Mouse (Mus musculus) MEL (cell line): ENCODE data around the gene Ensa. TPM values are rescaled to one million over a fixed set of nuclear protein-coding genes. Genes with fewer than 3 reads are reported as not detected.

Source experiments
- DNase-seq: peaks from one replicate; pipeline ENCODE4 v3.0.0; 2011; ENCODE audit warnings: low read depth, low spot score
- H3K27ac ChIP-seq: 2 replicates; pipeline ENCODE4 v1.5.1; 2012; ENCODE audit warnings: low read depth, mild to moderate bottlenecking, control low read depth, low read length, moderate library complexity; ENCODE audit not compliant: control insufficient read depth
- H3K27me3 ChIP-seq, 2 experiments: fragments of 150-350 bp in 1 of 2; sonication (generic) in 1 of 2; 2 replicates each; pipeline ENCODE4 v1.6.1; 2012; ENCODE audit warnings: low read length in 2 of 2, mild to moderate bottlenecking in 2 of 2, improper control_type of control experiment in 1 of 2, moderate library complexity in 1 of 2; ENCODE audit not compliant: insufficient read depth in 2 of 2, control insufficient read depth in 1 of 2
- H3K36me3 ChIP-seq, 2 experiments: 2 replicates each; pipeline ENCODE4 v1.6.1; 2012 to 2014; ENCODE audit warnings: low read length in 2 of 2, improper control_type of control experiment in 1 of 2, inconsistent platforms in 1 of 2, mild to moderate bottlenecking in 1 of 2; ENCODE audit not compliant: insufficient read depth in 2 of 2, control insufficient read depth in 1 of 2
- H3K4me1 ChIP-seq, 2 experiments: fragments of 150-350 bp in 1 of 2; sonication (generic) in 1 of 2; 2 replicates each; pipeline ENCODE4 v1.6.1; 2012; ENCODE audit warnings: low read length in 2 of 2, improper control_type of control experiment in 1 of 2, mild to moderate bottlenecking in 1 of 2; ENCODE audit not compliant: insufficient read depth in 2 of 2, control insufficient read depth in 1 of 2
- H3K4me3 ChIP-seq, 2 experiments: fragments of 150-350 bp in 1 of 2; sonication (generic) in 1 of 2; 2 replicates each; pipeline ENCODE4 v1.5.1; 2012; ENCODE audit warnings: low read depth in 2 of 2, low read length in 2 of 2, mild to moderate bottlenecking in 2 of 2, moderate library complexity in 2 of 2, control low read depth in 1 of 2, improper control_type of control experiment in 1 of 2; ENCODE audit not compliant: control insufficient read depth in 1 of 2, insufficient read depth in 1 of 2
- H3K79me2 ChIP-seq: 2 replicates; pipeline ENCODE4 v1.6.1; 2012; ENCODE audit warnings: mild to moderate bottlenecking, low read length, moderate library complexity; ENCODE audit not compliant: control insufficient read depth, poor library complexity, insufficient read depth
- H3K9ac ChIP-seq: 2 replicates; pipeline ENCODE4 v1.6.1; 2012; ENCODE audit warnings: low read depth, mild to moderate bottlenecking, control low read depth, low read length, moderate library complexity; ENCODE audit not compliant: control insufficient read depth, poor library complexity, severe bottlenecking
- H3K9me3 ChIP-seq: fragments of 150-350 bp; sonication (generic); replicated peaks from 2 replicates; pipeline ENCODE4 v1.6.1; 2012; ENCODE audit warnings: mild to moderate bottlenecking, low read length, improper control_type of control experiment, moderate library complexity; ENCODE audit not compliant: insufficient read depth
- BHLHE40 ChIP-seq: IDR thresholded peaks from 2 replicates; pipeline ENCODE4 v1.6.1; 2012; ENCODE audit warnings: low read depth, mild to moderate bottlenecking, inconsistent platforms, low read length, improper control_type of control experiment, borderline replicate concordance
- CTCF ChIP-seq, 3 experiments: IDR thresholded peaks in 2 of 3; conservative IDR thresholded peaks in 1 of 3; 2 replicates each; pipeline ENCODE4 v1.5.1; 2011 to 2012; ENCODE audit warnings: low read length in 3 of 3, low read depth in 2 of 3, mild to moderate bottlenecking in 2 of 3, improper control_type of control experiment in 1 of 3, inconsistent platforms in 1 of 3, mixed read lengths in 1 of 3, moderate library complexity in 1 of 3; ENCODE audit not compliant: control insufficient read depth in 1 of 3, insufficient read depth in 1 of 3, poor library complexity in 1 of 3, severe bottlenecking in 1 of 3
- E2F4 ChIP-seq: IDR thresholded peaks from 2 replicates; pipeline ENCODE4 v1.6.1; 2011; ENCODE audit warnings: low read depth, low read length, improper control_type of control experiment, borderline replicate concordance
- ELF1 ChIP-seq: IDR thresholded peaks from 2 replicates; pipeline ENCODE4 v1.6.1; 2014; ENCODE audit warnings: low read depth, mild to moderate bottlenecking, inconsistent platforms, low read length, improper control_type of control experiment, moderate library complexity
- EP300 ChIP-seq, 2 experiments: IDR thresholded peaks; 2 replicates each; pipeline ENCODE4 v1.6.1; 2011; ENCODE audit warnings: improper control_type of control experiment in 2 of 2, low read length in 2 of 2, low read depth in 1 of 2, mild to moderate bottlenecking in 1 of 2
- ETS1 ChIP-seq: IDR thresholded peaks from 2 replicates; pipeline ENCODE4 v1.6.1; 2012; ENCODE audit warnings: low read depth, mild to moderate bottlenecking, inconsistent platforms, low read length, improper control_type of control experiment, moderate library complexity
- GATA1 ChIP-seq: IDR thresholded peaks from 2 replicates; pipeline ENCODE4 v1.6.1; 2011; ENCODE audit warnings: low read depth, low read length, improper control_type of control experiment
- HCFC1 ChIP-seq: IDR thresholded peaks from 2 replicates; pipeline ENCODE4 v1.6.1; 2012; ENCODE audit warnings: low read depth, mild to moderate bottlenecking, inconsistent platforms, low read length, improper control_type of control experiment, moderate library complexity
- JUND ChIP-seq: IDR thresholded peaks from 2 replicates; pipeline ENCODE4 v1.6.1; 2011; ENCODE audit warnings: low read depth, mild to moderate bottlenecking, improper control_type of control experiment, low read length
- MAFK ChIP-seq: IDR thresholded peaks from 2 replicates; pipeline ENCODE4 v1.6.1; 2011; ENCODE audit warnings: low read depth, mild to moderate bottlenecking, low read length, improper control_type of control experiment, borderline replicate concordance
- MEF2A ChIP-seq: IDR thresholded peaks from 2 replicates; pipeline ENCODE4 v1.6.1; 2014; ENCODE audit warnings: low read depth, mild to moderate bottlenecking, inconsistent platforms, low read length, improper control_type of control experiment; ENCODE audit not compliant: poor library complexity, insufficient replicate concordance, severe bottlenecking; ENCODE audit errors: extremely low read depth
- MXI1 ChIP-seq: IDR thresholded peaks from 2 replicates; pipeline ENCODE4 v1.6.1; 2011; ENCODE audit warnings: mild to moderate bottlenecking, low read depth, low read length, improper control_type of control experiment
- MYB ChIP-seq: IDR thresholded peaks from 2 replicates; pipeline ENCODE4 v1.6.1; 2011; ENCODE audit warnings: mild to moderate bottlenecking, low read depth, low read length, improper control_type of control experiment
- MYC ChIP-seq: IDR thresholded peaks from 2 replicates; pipeline ENCODE4 v1.6.1; 2011; ENCODE audit warnings: low read depth, mild to moderate bottlenecking, low read length, improper control_type of control experiment, moderate library complexity
- NELFE ChIP-seq: IDR thresholded peaks from 2 replicates; pipeline ENCODE4 v1.6.1; 2011; ENCODE audit warnings: low read depth, low read length, improper control_type of control experiment
- POLR2AphosphoS2 ChIP-seq: IDR thresholded peaks from 2 replicates; pipeline ENCODE4 v1.6.1; 2011; ENCODE audit warnings: low read length, improper control_type of control experiment
- RAD21 ChIP-seq: IDR thresholded peaks from 2 replicates; pipeline ENCODE4 v1.6.1; 2011; ENCODE audit warnings: mild to moderate bottlenecking, low read depth, low read length, improper control_type of control experiment
- RCOR1 ChIP-seq: IDR thresholded peaks from 2 replicates; pipeline ENCODE4 v1.6.1; 2012; ENCODE audit warnings: low read depth, mild to moderate bottlenecking, inconsistent platforms, low read length, improper control_type of control experiment
- SIN3A ChIP-seq: IDR thresholded peaks from 2 replicates; pipeline ENCODE4 v1.6.1; 2012; ENCODE audit warnings: low read length, improper control_type of control experiment, inconsistent platforms
- SMC3 ChIP-seq: IDR thresholded peaks from 2 replicates; pipeline ENCODE4 v1.6.1; 2011; ENCODE audit warnings: low read depth, low read length, improper control_type of control experiment
- TAL1 ChIP-seq: IDR thresholded peaks from 2 replicates; pipeline ENCODE4 v1.6.1; 2012; ENCODE audit warnings: mild to moderate bottlenecking, inconsistent platforms, low read length, moderate library complexity, mixed read lengths
- TBP ChIP-seq: IDR thresholded peaks from 2 replicates; pipeline ENCODE4 v1.8.0; 2011; ENCODE audit warnings: low read depth, low read length, improper control_type of control experiment
- TCF12 ChIP-seq: IDR thresholded peaks from 2 replicates; pipeline ENCODE4 v1.6.1; 2014; ENCODE audit warnings: low read depth, mild to moderate bottlenecking, inconsistent platforms, low read length, improper control_type of control experiment, moderate library complexity
- USF1 ChIP-seq: IDR thresholded peaks from 2 replicates; pipeline ENCODE4 v1.6.1; 2014; ENCODE audit warnings: low read depth, mild to moderate bottlenecking, inconsistent platforms, low read length, improper control_type of control experiment, moderate library complexity
- ZKSCAN1 ChIP-seq: IDR thresholded peaks from 2 replicates; pipeline ENCODE4 v1.6.1; 2012; ENCODE audit warnings: low read depth, mild to moderate bottlenecking, inconsistent platforms, low read length, improper control_type of control experiment, moderate library complexity
- ZMIZ1 ChIP-seq: IDR thresholded peaks from 2 replicates; pipeline ENCODE4 v1.6.1; 2012; ENCODE audit warnings: low read depth, mild to moderate bottlenecking, inconsistent platforms, low read length, improper control_type of control experiment, moderate library complexity
- ZNF384 ChIP-seq: IDR thresholded peaks from 2 replicates; pipeline ENCODE4 v1.6.1; 2012; ENCODE audit warnings: low read depth, mild to moderate bottlenecking, inconsistent platforms, low read length, improper control_type of control experiment
- polyA plus RNA-seq, 2 experiments: library from polyadenylated mRNA; stranded (reverse) in 1 of 2; unstranded in 1 of 2; fragments of >175 nt in 1 of 2; fragments of >200 nt in 1 of 2; gene quantifications; 2 replicates each; pipeline versions ENCODE4 v1.2.1 to v1.2.4; 2012; ENCODE audit warnings: low replicate concordance in 2 of 2, low read depth in 1 of 2; ENCODE audit not compliant: insufficient read length in 2 of 2, insufficient read depth in 1 of 2, missing spikeins in 1 of 2
- total RNA-seq: library from RNA; depleted of rRNA; stranded (reverse); fragments of 300-350 nt; gene quantifications from 2 replicates; pipeline ENCODE4 v1.2.3, GENCODE M21; 2012

Ensa gene
- total and polyA plus RNA-seq, 3 experiments, result 85.2 to 90.5 TPM; not detected in 1

DNA sequence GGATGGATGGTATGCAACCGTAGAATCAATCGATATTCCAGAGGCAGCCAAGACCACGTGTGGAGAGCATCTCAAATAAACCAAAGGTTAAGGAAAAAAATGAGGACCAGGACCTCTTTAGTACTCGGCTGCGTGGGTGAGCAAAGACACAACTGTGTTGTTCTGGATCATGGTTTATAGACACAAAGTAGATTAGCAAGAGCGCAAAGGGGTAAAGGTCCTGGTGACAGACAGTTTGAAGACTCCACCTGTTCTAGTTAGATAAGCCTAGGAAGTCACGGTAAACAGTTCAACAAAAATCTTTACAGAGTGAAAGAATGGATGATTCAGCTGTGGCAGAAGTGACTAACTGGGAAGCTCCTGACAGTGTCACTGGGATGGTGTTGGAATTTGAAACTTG, 18.3 kb downstream of the Ensa start:
- 0 out of 2 replicates have a peak overlapping the region, but pooled peaks have one; percentile 1 for H3K9ac ChIP-seq
- H3K27ac ChIP-seq, result peak overlapping the region; percentile 50
- TF ChIP-seq JUND (0 out of 2 replicates have a peak, but pooled peaks have one; percentile 2), HCFC1 (no peak), CTCF (IDR thresholded peaks at IDR 0.05 in 2 of 3, conservative IDR thresholded peaks at IDR 0.05 in 1 of 3; ENCODE audit: control insufficient read depth in 1 of 3, insufficient read depth in 1 of 3, low read depth in 2 of 3, low read length in 3 of 3, poor library complexity in 1 of 3, severe bottlenecking in 1 of 3) (no peak), TAL1 (peak; percentile 97), ZMIZ1 (no peak; the same call in 1 of the 2 replicates), ETS1 (peak; percentile 87), MYB (peak; percentile 86), TCF12 (peak; percentile 93), BHLHE40 (peak; percentile 21; the same call in 1 of the 2 replicates), TBP (peak; percentile 59), SIN3A (peak; percentile 80), SMC3 (no peak), MXI1 (peak; percentile 43), EP300 (IDR thresholded peaks at IDR 0.05; ENCODE audit: low read depth in 1 of 2, low read length in 2 of 2) (peak; percentile 94), RCOR1 (peak; percentile 95), MYC (peak; percentile 50; the same call in 1 of the 2 replicates), GATA1 (peak; percentile 94)
- peaks cover 6 to 42% of the 10 kb centered on the region in 2 experiments; a peak in 3 of 4 replicates for H3K36me3 ChIP-seq
- peaks cover 16 to 35% of the 10 kb centered on the region in 2 experiments for H3K4me1 ChIP-seq
- DNase-seq, result peak; percentile 90
- H3K4me3 ChIP-seq, result no peak overlapping the region
- H3K27me3 ChIP-seq, result no peaks in the 10 kb centered on the region
- H3K79me2 ChIP-seq, result no peaks in the 10 kb centered on the region
- H3K9me3 ChIP-seq, result no peaks in the 10 kb centered on the region

DNA sequence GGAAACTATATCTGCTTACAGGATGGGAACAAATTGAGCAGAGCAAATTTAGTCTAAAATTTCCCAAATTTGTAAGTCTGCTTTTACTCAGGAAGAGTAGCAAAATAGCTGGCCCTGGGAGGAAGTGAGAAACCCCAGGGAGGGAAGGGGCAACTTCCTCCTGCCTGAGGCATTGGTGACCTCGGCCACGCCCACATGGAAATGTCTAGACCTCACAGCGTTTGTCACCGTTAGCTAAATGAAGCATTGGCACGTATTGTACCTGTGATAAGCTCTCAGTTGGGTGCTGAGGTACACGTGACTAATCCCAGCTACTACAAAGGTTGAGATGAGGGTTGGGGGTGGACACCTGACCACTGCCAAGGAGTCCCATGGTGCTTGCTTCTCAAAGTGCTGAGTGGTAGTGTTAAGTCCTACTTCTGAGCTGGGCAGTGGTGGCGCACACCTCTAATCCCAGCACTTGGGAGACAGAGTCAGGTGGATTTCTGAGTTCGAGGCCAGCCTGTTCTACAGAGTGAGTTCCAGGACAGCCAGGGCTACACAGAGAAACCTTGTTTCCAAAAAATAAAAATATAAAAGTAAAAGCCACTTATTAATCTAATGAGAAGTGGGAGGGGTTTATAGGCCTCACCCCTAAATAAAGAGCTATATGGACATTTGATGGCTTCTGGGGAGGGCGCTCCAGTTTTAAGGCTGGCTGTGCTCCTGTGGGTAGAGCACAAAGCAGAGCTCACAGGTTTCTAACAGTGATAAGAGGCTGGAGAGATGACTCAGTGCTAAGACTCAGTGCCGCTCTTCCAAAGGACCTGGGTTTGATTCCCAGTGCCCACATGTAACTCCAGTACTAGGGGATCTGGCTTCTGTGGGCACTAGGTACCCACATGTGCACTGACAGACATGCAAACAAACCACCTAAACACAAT, 20.8 kb downstream of the Ensa start:
- peaks cover 0 to 48% of the 10 kb centered on the region in 2 experiments; a peak in 2 of 4 replicates for H3K36me3 ChIP-seq
- H3K4me3 ChIP-seq, result no peak overlapping the region
- 0 out of 2 replicates have a peak overlapping the region, but pooled peaks have one; percentile 0 for H3K9ac ChIP-seq
- no peaks in the 10 kb centered on the region for H3K9me3 ChIP-seq
- H3K4me1 ChIP-seq, result peaks cover 21 to 48% of the 10 kb centered on the region in 2 experiments
- peak overlapping the region; percentile 61 for H3K27ac ChIP-seq
- no peaks in the 10 kb centered on the region for H3K27me3 ChIP-seq
- peak; percentile 98 for DNase-seq
- no peaks in the 10 kb centered on the region for H3K79me2 ChIP-seq
- TF ChIP-seq MEF2A (no peak), CTCF (IDR thresholded peaks at IDR 0.05 in 2 of 3, conservative IDR thresholded peaks at IDR 0.05 in 1 of 3; ENCODE audit: control insufficient read depth in 1 of 3, insufficient read depth in 1 of 3, low read depth in 2 of 3, low read length in 3 of 3, poor library complexity in 1 of 3, severe bottlenecking in 1 of 3) (no peak), ZKSCAN1 (no peak), SMC3 (no peak), BHLHE40 (peak; percentile 97), NELFE (no peak; the same call in 1 of the 2 replicates), GATA1 (peak; percentile 82), ETS1 (peak; percentile 84), MAFK (no peak), ZMIZ1 (peak; percentile 99), POLR2AphosphoS2 (no peak), E2F4 (peak; percentile 19; the same call in 1 of the 2 replicates), USF1 (peak; percentile 92), ELF1 (peak; percentile 75), RAD21 (no peak; the same call in 1 of the 2 replicates), MYC (peak; percentile 84; the same call in 1 of the 2 replicates), SIN3A (peak; percentile 66; the same call in 1 of the 2 replicates), ZNF384 (no peak; the same call in 1 of the 2 replicates)
